Mouse (Mus musculus): ENCODE data around the gene Inpp4b.

DNA sequence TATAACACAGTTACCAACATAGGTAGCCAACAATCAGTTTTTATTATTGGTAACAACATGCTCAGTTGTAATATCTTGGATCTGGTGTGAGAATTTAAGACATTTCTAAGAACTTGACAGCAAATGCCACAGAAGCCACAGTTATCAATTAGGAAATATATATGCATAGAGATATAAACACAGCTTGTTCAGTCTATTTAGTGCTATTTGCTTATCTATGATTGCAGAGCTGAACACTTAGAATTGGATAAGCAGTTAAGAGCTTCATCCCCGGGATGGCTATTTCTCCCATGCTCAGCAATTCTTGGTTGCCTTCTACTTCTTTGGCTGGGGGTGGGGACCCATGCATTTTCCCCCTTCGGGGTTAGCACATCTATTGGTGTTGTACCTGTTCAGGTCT lies 112.5 kb downstream of the Inpp4b start:
- TF ChIP-seq CTCF (IDR thresholded peaks at IDR 0.05; ENCODE audit: low read depth, low read length), result no peak
- TF ChIP-seq TAL1 (conservative IDR thresholded peaks at IDR 0.05; ENCODE audit: low read depth, low read length), result peak; percentile 26; the same call in 1 of the 2 replicates

All from G1E (cell line).